Mouse (Mus musculus) liver, postnatal 0 days (tissue): ENCODE measurements around the gene Pde4b.

Experiments
- CTCF ChIP-seq: sonication (generic); IDR thresholded peaks from 2 replicates; pipeline ENCODE4 v1.5.1; 2016; ENCODE audit warnings: antibody characterized with exemption, low read depth
- EP300 ChIP-seq: IDR thresholded peaks from 2 replicates; pipeline ENCODE4 v1.6.1; 2016; ENCODE audit warnings: antibody characterized with exemption, low read depth, mild to moderate bottlenecking

DNA sequence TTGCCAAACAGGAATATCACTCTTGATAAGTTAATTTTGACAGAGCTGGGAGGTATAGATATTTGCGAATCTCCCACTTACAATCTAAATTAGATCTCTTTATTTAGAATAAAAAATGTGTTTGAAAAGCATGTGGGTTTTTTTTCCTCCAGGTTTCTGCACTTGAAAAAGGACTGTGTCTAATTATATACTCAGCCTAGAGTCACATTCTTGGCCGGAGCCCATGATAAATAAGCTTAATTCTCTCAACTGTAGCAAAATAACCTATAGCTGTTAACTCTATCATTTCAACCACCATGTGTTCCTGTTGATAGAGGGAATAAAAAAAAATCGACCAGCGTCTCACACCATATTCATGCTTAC, 352.8 kb downstream of the Pde4b start:
- TF ChIP-seq CTCF (no peak), EP300 (no peak)
